Mouse (Mus musculus) ES-E14 (cell line): ENCODE measurements around the gene Gstm6. TPM values are rescaled to one million over a fixed set of nuclear protein-coding genes. Genes with fewer than 3 reads are reported as not detected.
A peak's percentile ranks its signal among the peaks of the same experiment; 100 is the strongest.

ENCODE experiments used
- DNase-seq: peaks from one replicate; pipeline ENCODE4 v3.0.0-alpha.2; 2013; ENCODE audit warnings: low read depth, low spot score
- H3K27ac ChIP-seq: 2 replicates; pipeline ENCODE4 v1.5.1; 2012; ENCODE audit warnings: low read depth, mild to moderate bottlenecking, low read length, moderate library complexity, mixed read lengths; ENCODE audit not compliant: poor library complexity, insufficient read depth, severe bottlenecking
- H3K36me3 ChIP-seq: 2 replicates; pipeline ENCODE4 v1.6.1; 2012; ENCODE audit warnings: mild to moderate bottlenecking, low read length, moderate library complexity, mixed read lengths; ENCODE audit not compliant: control insufficient read depth, poor library complexity, insufficient read depth, severe bottlenecking
- H3K4me1 ChIP-seq, 2 experiments: fragments of 150-350 bp in 1 of 2; sonication (generic) in 1 of 2; 2 replicates each; pipeline ENCODE4 v1.6.1; 2012; ENCODE audit warnings: low read length in 2 of 2, mild to moderate bottlenecking in 1 of 2, mixed read lengths in 1 of 2; ENCODE audit not compliant: control insufficient read depth in 2 of 2, insufficient read depth in 2 of 2, poor library complexity in 1 of 2
- H3K4me3 ChIP-seq, 2 experiments: fragments of 150-350 bp in 1 of 2; sonication (generic) in 1 of 2; 2 replicates each; pipeline ENCODE4 v1.5.1; 2012; ENCODE audit warnings: low read length in 2 of 2, low read depth in 1 of 2, mild to moderate bottlenecking in 1 of 2, mixed read lengths in 1 of 2; ENCODE audit not compliant: insufficient read depth in 1 of 2, poor library complexity in 1 of 2, severe bottlenecking in 1 of 2
- H3K9ac ChIP-seq: 2 replicates; pipeline ENCODE4 v1.6.1; 2012; ENCODE audit warnings: low read depth, mild to moderate bottlenecking, low read length, mixed read lengths; ENCODE audit not compliant: poor library complexity, insufficient read depth, severe bottlenecking
- H3K9me3 ChIP-seq: fragments of 150-350 bp; sonication (generic); 2 replicates; pipeline ENCODE4 v1.6.1; 2012; ENCODE audit warnings: low read depth, mild to moderate bottlenecking, low read length; ENCODE audit not compliant: control insufficient read depth, insufficient read depth
- CHD2 ChIP-seq: IDR thresholded peaks from 2 replicates; pipeline ENCODE4 v1.6.1; 2014; ENCODE audit warnings: mild to moderate bottlenecking, low read depth, low read length, inconsistent platforms
- HCFC1 ChIP-seq: IDR thresholded peaks from 2 replicates; pipeline ENCODE4 v1.6.1; 2012; ENCODE audit warnings: low read length, inconsistent platforms, borderline replicate concordance; ENCODE audit not compliant: insufficient read depth
- MAFK ChIP-seq: IDR thresholded peaks from 2 replicates; pipeline ENCODE4 v1.6.1; 2014; ENCODE audit warnings: mild to moderate bottlenecking, low read depth, low read length, inconsistent platforms; ENCODE audit not compliant: insufficient read depth
- ZC3H11A ChIP-seq: IDR thresholded peaks from 2 replicates; pipeline ENCODE4 v1.6.1; 2012; ENCODE audit warnings: low read depth, mild to moderate bottlenecking, inconsistent platforms, low read length, borderline replicate concordance
- ZNF384 ChIP-seq: IDR thresholded peaks from 2 replicates; pipeline ENCODE4 v1.6.1; 2012; ENCODE audit warnings: low read depth, low read length, inconsistent platforms
- in situ Hi-C, 2 experiments: fragments of 600-800 bp; cut with MboI; formaldehyde crosslinking; loops; one replicate each; pipeline ENCODE4 v1.15.1; 2025; ENCODE audit warnings: low sequenced_read_pairs in 2 of 2, inconsistent platforms in 1 of 2; ENCODE audit not compliant: unreplicated experiment in 2 of 2
- total RNA-seq: library from RNA; depleted of rRNA; stranded (reverse); fragments of 300-350 nt; gene quantifications from 2 replicates; pipeline ENCODE4 v1.2.3, GENCODE M21; 2012

The Gstm6 gene
- total RNA-seq, 1 experiment, result 0.98 TPM

- Histone ChIP-seq H3K4me1 (peaks cover 3 to 4% of the 10 kb centered on the region in 2 experiments; a peak in 2 of 4 replicates), H3K9me3 (no peaks in the 10 kb centered on the region), H3K27ac (no peak within 1 kb of the TSS), H3K4me3 (peak within 1 kb of the TSS in 1 of 2 experiments; percentile 32; a peak in 3 of 4 replicates), H3K36me3 (no peaks in the 10 kb centered on the region), H3K9ac (no peak within 1 kb of the TSS)
- DNase-seq, result peak; percentile 99
- in situ Hi-C loops, result no loop called here
- no peak for TF ChIP-seq CHD2
- TF ChIP-seq MAFK, result no peak
These were observed 11.9 kb downstream of the Gstm6 start, which contains the start of gene Gstm7 for GRCm38 (mm10) chr3:107931670-107932069. Gene Gstm7 (minus strand): TSS chr3:107931817.

DNA sequence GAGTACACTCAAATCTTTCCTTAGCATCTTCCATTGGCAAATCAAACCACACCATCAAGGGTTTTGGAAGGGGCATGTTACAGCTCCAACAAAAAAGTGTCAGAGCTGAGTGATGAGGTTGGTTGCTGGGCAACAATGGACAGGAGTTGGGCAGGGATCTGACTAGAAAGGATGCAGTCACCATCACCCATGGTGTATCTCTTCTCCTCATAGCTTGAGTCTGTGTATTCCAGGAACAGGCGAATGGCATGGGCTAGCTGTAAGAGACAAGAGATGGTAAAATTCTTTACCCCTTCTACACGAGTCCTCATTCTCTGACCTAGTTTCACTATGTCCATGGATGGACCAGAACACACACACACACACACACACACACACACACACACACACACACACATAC lies 12.4 kb downstream of the Gstm6 start:
- Histone ChIP-seq H3K9ac (no peak overlapping the region), H3K4me1 (peaks cover 3 to 4% of the 10 kb centered on the region in 2 experiments; a peak in 2 of 4 replicates), H3K27ac (no peak overlapping the region), H3K4me3 (peak overlapping the region in 1 of 2 experiments; percentile 32; a peak in 3 of 4 replicates), H3K36me3 (no peaks in the 10 kb centered on the region), H3K9me3 (no peaks in the 10 kb centered on the region)
- no peak for DNase-seq
- in situ Hi-C loops, result no loop called here
- TF ChIP-seq ZNF384, result no peak
- TF ChIP-seq ZC3H11A, result no peak
- no peak for TF ChIP-seq HCFC1
- TF ChIP-seq CHD2, result no peak
- TF ChIP-seq MAFK, result no peak

DNA sequence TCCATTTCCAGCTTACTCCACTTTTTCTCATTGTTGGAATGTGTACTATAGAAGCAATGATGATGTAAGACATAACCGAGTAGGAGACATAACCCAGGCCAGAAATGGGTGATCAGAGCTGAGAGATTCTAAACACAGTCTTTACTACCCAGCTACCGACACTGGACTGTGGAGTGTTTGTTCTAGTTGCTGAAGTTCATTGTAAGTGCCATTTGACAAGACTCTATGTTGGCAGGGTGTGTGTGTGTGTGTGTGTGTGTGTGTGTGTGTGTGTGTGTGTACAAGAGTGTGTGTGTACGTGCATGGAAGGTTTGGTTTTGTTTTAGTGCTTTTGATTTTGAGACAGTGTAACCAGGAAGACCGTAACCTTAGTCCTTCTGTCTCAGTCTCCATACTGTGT lies 13.8 kb downstream of the Gstm6 start:
- H3K36me3 ChIP-seq, result no peaks in the 10 kb centered on the region
- in situ Hi-C loops, result no loop called here
- H3K4me3 ChIP-seq, result no peak overlapping the region
- peaks cover 3 to 4% of the 10 kb centered on the region in 2 experiments; a peak in 2 of 4 replicates for H3K4me1 ChIP-seq
- TF ChIP-seq ZNF384, result no peak
- TF ChIP-seq HCFC1, result no peak
- no peak for TF ChIP-seq CHD2
- no peak for TF ChIP-seq MAFK
- TF ChIP-seq ZC3H11A, result no peak
- H3K9ac ChIP-seq, result no peak overlapping the region
- no peak for DNase-seq
- H3K9me3 ChIP-seq, result no peaks in the 10 kb centered on the region
- H3K27ac ChIP-seq, result no peak overlapping the region

- no peak overlapping the region for H3K4me3 ChIP-seq
- no peak overlapping the region for H3K27ac ChIP-seq
- H3K4me1 ChIP-seq, result peaks cover 3 to 4% of the 10 kb centered on the region in 2 experiments; a peak in 2 of 4 replicates
- in situ Hi-C loops, result no loop called here
- no peak overlapping the region for H3K9ac ChIP-seq
- DNase-seq, result no peak
- no peak for TF ChIP-seq HCFC1
- TF ChIP-seq MAFK, result no peak
- no peak for TF ChIP-seq ZNF384
- no peak for TF ChIP-seq CHD2
- no peak for TF ChIP-seq ZC3H11A
- no peaks in the 10 kb centered on the region for H3K9me3 ChIP-seq
- no peaks in the 10 kb centered on the region for H3K36me3 ChIP-seq
These were observed 14.3 kb downstream of the Gstm6 start for GRCm38 (mm10) chr3:107929243-107929642.

DNA sequence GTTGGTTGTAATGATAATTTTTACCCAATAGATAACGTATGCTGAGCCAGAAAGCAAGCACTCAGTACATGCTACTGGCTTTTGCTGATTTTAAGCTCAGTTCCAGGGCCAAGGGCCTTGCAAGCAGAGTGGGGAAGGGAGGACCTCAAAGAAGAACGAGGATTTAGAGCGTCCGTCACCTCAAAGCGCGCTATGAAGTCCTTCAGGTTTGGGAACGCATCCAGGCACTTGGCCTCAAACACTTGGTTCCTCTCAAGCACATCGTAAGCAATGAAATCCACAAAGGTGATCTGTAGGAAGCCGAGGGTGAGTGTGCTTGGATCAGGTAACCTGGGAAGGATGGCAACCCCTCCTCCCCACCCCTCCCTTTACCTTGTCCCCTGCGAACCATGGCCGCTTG lies 14.9 kb downstream of the Gstm6 start:
- H3K27ac ChIP-seq, result no peak overlapping the region
- no peak overlapping the region for H3K4me3 ChIP-seq
- in situ Hi-C loops, result no loop called here
- no peak for TF ChIP-seq ZC3H11A
- TF ChIP-seq CHD2, result no peak
- DNase-seq, result no peak
- H3K9ac ChIP-seq, result no peak overlapping the region
- H3K4me1 ChIP-seq, result peaks cover 3 to 4% of the 10 kb centered on the region in 2 experiments; a peak in 2 of 4 replicates
- no peaks in the 10 kb centered on the region for H3K36me3 ChIP-seq
- no peaks in the 10 kb centered on the region for H3K9me3 ChIP-seq
